Mouse (Mus musculus): ENCODE measurements around the gene Ccdc117. TPM values are rescaled to one million over a fixed set of nuclear protein-coding genes. Genes with fewer than 3 reads are reported as not detected.

Gene Ccdc117
- total and polyA plus RNA-seq, 3 experiments: 24.3 to 38.9 (median 27.0) TPM

GRCm38 (mm10) chr11:5522798-5523415 is 19.1 kb downstream of the Ccdc117 start (continued):
- TF ChIP-seq MYC (IDR thresholded peaks at IDR 0.05; ENCODE audit: low read depth, low read length): no peak
- TF ChIP-seq IRF4 (IDR thresholded peaks at IDR 0.05; ENCODE audit: low read depth, low read length): no peak
- no peak for TF ChIP-seq JUND (conservative IDR thresholded peaks at IDR 0.05; ENCODE audit: low read depth, low read length)
- TF ChIP-seq MAX (IDR thresholded peaks at IDR 0.05; ENCODE audit: low read length): peak; percentile 53; the same call in 1 of the 2 replicates
- TF ChIP-seq ZKSCAN1 (IDR thresholded peaks at IDR 0.05; ENCODE audit: borderline replicate concordance, low read depth, low read length): no peak
- 0 out of 2 replicates have a peak, but pooled peaks have one; percentile 14 for TF ChIP-seq BHLHE40 (IDR thresholded peaks at IDR 0.05; ENCODE audit: low read depth, low read length)
- TF ChIP-seq USF2 (conservative IDR thresholded peaks at IDR 0.05; ENCODE audit: low read depth, low read length): no peak
- no peak for TF ChIP-seq EP300 (IDR thresholded peaks at IDR 0.05; ENCODE audit: low read length)
- peak; percentile 39; the same call in 1 of the 2 replicates for TF ChIP-seq CHD2 (IDR thresholded peaks at IDR 0.05; ENCODE audit: low read length)
- TF ChIP-seq POLR2A (IDR thresholded peaks at IDR 0.05; ENCODE audit: low read depth, low read length): peak; percentile 28
- TF ChIP-seq E2F4 (IDR thresholded peaks at IDR 0.05; ENCODE audit: insufficient replicate concordance, low read depth, low read length): no peak
- TF ChIP-seq ELF1 (IDR thresholded peaks at IDR 0.05; ENCODE audit: low read depth, low read length): no peak
- TF ChIP-seq SMC3 (IDR thresholded peaks at IDR 0.05; ENCODE audit: low read depth, low read length): no peak
- no peak for TF ChIP-seq SIN3A (IDR thresholded peaks at IDR 0.05; ENCODE audit: low read length)
- TF ChIP-seq MEF2A (IDR thresholded peaks at IDR 0.05; ENCODE audit: borderline replicate concordance, low read depth, low read length): no peak
- TF ChIP-seq ZMIZ1 (IDR thresholded peaks at IDR 0.05; ENCODE audit: low read depth, low read length): peak; percentile 47; the same call in 1 of the 2 replicates
- TF ChIP-seq MAFK (IDR thresholded peaks at IDR 0.05; ENCODE audit: insufficient replicate concordance, low read length): no peak
- no peak for TF ChIP-seq CHD1 (IDR thresholded peaks at IDR 0.05; ENCODE audit: low read depth, low read length)
- TF ChIP-seq MXI1 (IDR thresholded peaks at IDR 0.05; ENCODE audit: low read depth, low read length): no peak
- TF ChIP-seq CTCF (conservative IDR thresholded peaks at IDR 0.05 in 1 of 2, IDR thresholded peaks at IDR 0.05 in 1 of 2; ENCODE audit: low read depth in 2 of 2, low read length in 2 of 2): no peak
- no peak for TF ChIP-seq ZC3H11A (IDR thresholded peaks at IDR 0.05; ENCODE audit: low read depth, low read length)

- Histone ChIP-seq H3K27ac (ENCODE audit: insufficient read depth, low read depth) (peak overlapping the region; percentile 86), H3K4me2 (ENCODE audit: insufficient read depth, low read depth, poor library complexity, severe bottlenecking) (peak overlapping the region; percentile 97), H3K36me3 (replicated peaks in 1 of 2; ENCODE audit: control insufficient read depth in 1 of 2, insufficient read depth in 1 of 2, low read length in 1 of 2) (peaks cover 37 to 45% of the 10 kb centered on the region in 2 experiments), H3K9ac (ENCODE audit: insufficient read depth, low read depth) (peak overlapping the region; percentile 96), H3K27me3 (replicated peaks) (no peaks in the 10 kb centered on the region), H3K4me3 (replicated peaks in 1 of 3; ENCODE audit: low read depth in 2 of 3, low read length in 2 of 3, poor library complexity in 1 of 3) (peak overlapping the region; percentile 81 to 92 (median 84)), H3K9me3 (replicated peaks; ENCODE audit: low read length) (no peaks in the 10 kb centered on the region), H3K4me1 (ENCODE audit: control insufficient read depth in 1 of 2, insufficient read depth in 2 of 2) (peaks cover 15 to 48% of the 10 kb centered on the region in 2 experiments), H3K79me2 (replicated peaks; ENCODE audit: control insufficient read depth, extremely low read depth, insufficient read depth, poor library complexity, severe bottlenecking) (peaks cover 42% of the 10 kb centered on the region)
- in situ Hi-C loops (cut with MboI; ENCODE audit: low pct_ligation_motif_present, low pct_unique_long_range_greater_than_20kb, low sequenced_read_pairs) (loop anchor here (5.0 kb wide), 1 partner anchor 34 kb away; no protein-coding TSS in a partner anchor), dilution Hi-C loops (cut with MboI; ENCODE audit: extremely low pct_ligation_motif_present, extremely low pct_unique_long_range_greater_than_20kb, low sequenced_read_pairs) (no loop called here)
- DNase-seq (ENCODE audit: extremely low read depth): peak; percentile 90
- TF ChIP-seq UBTF (IDR thresholded peaks at IDR 0.05; ENCODE audit: low read depth, low read length) (no peak), NRF1 (IDR thresholded peaks at IDR 0.05; ENCODE audit: low read depth, low read length) (no peak), MAZ (IDR thresholded peaks at IDR 0.05; ENCODE audit: low read depth, low read length) (peak; percentile 85), SMC3 (IDR thresholded peaks at IDR 0.05; ENCODE audit: low read depth, low read length) (peak; percentile 49), MXI1 (IDR thresholded peaks at IDR 0.05; ENCODE audit: low read depth, low read length) (peak; percentile 89; the same call in 1 of the 2 replicates), CHD2 (IDR thresholded peaks at IDR 0.05; ENCODE audit: low read length) (0 out of 2 replicates have a peak, but pooled peaks have one; percentile 59), EP300 (IDR thresholded peaks at IDR 0.05; ENCODE audit: low read length) (peak; percentile 95), CTCF (conservative IDR thresholded peaks at IDR 0.05 in 1 of 2, IDR thresholded peaks at IDR 0.05 in 1 of 2; ENCODE audit: low read depth in 2 of 2, low read length in 2 of 2) (peak in 1 of 2 experiments; percentile 68; a peak in 2 of 4 replicates), USF2 (conservative IDR thresholded peaks at IDR 0.05; ENCODE audit: low read depth, low read length) (no peak), PAX5 (IDR thresholded peaks at IDR 0.05; ENCODE audit: low read length) (no peak), BHLHE40 (IDR thresholded peaks at IDR 0.05; ENCODE audit: low read depth, low read length) (peak; percentile 68; the same call in 1 of the 2 replicates), NELFE (IDR thresholded peaks at IDR 0.05; ENCODE audit: low read depth, low read length) (0 out of 2 replicates have a peak, but pooled peaks have one; percentile 24), HCFC1 (IDR thresholded peaks at IDR 0.05; ENCODE audit: low read depth, low read length) (peak; percentile 42; the same call in 1 of the 2 replicates), E2F4 (IDR thresholded peaks at IDR 0.05; ENCODE audit: insufficient replicate concordance, low read depth, low read length) (no peak), POLR2AphosphoS2 (IDR thresholded peaks at IDR 0.05; ENCODE audit: low read depth, low read length) (peak; percentile 87), MYC (IDR thresholded peaks at IDR 0.05; ENCODE audit: low read depth, low read length) (peak; percentile 95), ZMIZ1 (IDR thresholded peaks at IDR 0.05; ENCODE audit: low read depth, low read length) (peak; percentile 76), RCOR1 (conservative IDR thresholded peaks at IDR 0.05; ENCODE audit: low read depth, low read length) (peak; percentile 57; the same call in 1 of the 2 replicates), IRF4 (IDR thresholded peaks at IDR 0.05; ENCODE audit: low read depth, low read length) (peak; percentile 97), CHD1 (IDR thresholded peaks at IDR 0.05; ENCODE audit: low read depth, low read length) (no peak; the same call in 1 of the 2 replicates), POLR2A (IDR thresholded peaks at IDR 0.05; ENCODE audit: low read depth, low read length) (peak; percentile 55), MAX (IDR thresholded peaks at IDR 0.05; ENCODE audit: low read length) (peak; percentile 87), ZC3H11A (IDR thresholded peaks at IDR 0.05; ENCODE audit: low read depth, low read length) (no peak), MAFK (IDR thresholded peaks at IDR 0.05; ENCODE audit: insufficient replicate concordance, low read length) (peak; percentile 72; the same call in 1 of the 2 replicates), MEF2A (IDR thresholded peaks at IDR 0.05; ENCODE audit: borderline replicate concordance, low read depth, low read length) (peak; percentile 80), KAT2A (IDR thresholded peaks at IDR 0.05; ENCODE audit: insufficient replicate concordance, low read length) (no peak)
Measured at GRCm38 (mm10) chr11:5521516-5522291, 20.3 kb downstream of the Ccdc117 start.
